Mouse (Mus musculus) CD8-positive naive resting alpha-beta T cell, adult 2 months (primary cell): ENCODE measurements around the gene Gcc2.
"Not testable (repeated sequence)": the region's sequence is repeated elsewhere in the genome, so short reads cannot be mapped to it uniquely, and the experiment has no call there.

Source experiments
- DNase-seq, 2 experiments: peaks; one replicate each; pipeline ENCODE4 v3.0.0; 2022; ENCODE audit warnings: low read depth in 2 of 2, low spot score in 2 of 2

Gcc2 gene

DNA sequence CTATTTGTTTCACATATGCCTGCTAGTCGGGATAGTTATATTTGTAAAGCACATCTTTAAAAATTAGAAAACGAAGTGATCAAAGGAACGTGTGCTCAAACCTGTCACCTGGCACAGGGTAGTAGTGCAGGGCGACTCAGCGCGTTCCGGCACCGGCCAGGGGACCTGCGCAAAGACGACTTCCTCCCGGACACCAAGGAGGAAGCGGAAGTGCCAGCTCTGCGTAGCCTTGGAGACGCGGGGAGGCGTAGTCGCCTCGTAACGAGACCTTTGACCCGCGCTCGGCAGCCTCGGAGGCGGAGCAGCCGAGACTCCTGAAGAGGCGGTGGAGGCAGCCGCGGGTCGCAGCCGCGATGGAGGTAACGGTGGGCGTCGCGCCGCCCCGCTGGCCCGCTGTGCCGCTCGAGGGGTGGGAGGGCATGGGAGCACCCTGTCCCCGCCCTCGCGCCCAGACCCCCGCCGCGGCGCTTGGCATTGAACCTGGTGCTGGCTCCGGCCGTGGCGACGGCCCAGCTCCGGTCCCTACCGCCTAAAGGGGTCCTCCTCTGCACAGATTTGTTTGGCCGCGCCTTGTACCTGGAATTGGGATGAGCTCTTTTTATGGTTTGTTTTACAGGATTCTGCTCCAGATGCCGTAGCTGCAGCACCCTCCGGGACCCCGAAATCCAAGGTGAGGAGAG, at the start of gene Gcc2:
Gene Gcc2, plus strand, starts transcription at position 285 of the 680 bp plus-strand sequence.
- DNase-seq: peak; percentile 89

DNA sequence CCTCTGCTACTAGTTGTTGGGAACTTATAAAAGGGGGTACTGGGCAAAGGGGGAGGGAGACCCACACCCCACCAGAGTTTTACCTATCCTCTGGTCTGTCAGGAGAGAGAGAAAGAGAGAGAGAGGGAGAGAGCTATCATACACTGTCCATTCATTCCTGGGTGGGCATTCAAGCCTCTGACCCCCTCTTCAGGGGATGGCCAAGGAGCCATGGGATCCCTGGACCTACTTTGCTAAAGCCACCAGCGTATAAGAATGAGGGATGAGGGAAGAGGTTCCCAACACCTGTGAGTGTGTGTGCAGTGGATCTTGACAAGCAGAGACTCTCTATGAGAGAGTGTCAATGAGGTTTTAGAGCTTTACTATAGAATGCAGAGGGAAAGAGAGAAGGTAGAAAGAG, 49.3 kb upstream of the Gcc2 start:
- no peak for DNase-seq

- DNase-seq: no peak
Measured at GRCm38 (mm10) chr10:58206639-58207404, 48.5 kb upstream of the Gcc2 start.

DNA sequence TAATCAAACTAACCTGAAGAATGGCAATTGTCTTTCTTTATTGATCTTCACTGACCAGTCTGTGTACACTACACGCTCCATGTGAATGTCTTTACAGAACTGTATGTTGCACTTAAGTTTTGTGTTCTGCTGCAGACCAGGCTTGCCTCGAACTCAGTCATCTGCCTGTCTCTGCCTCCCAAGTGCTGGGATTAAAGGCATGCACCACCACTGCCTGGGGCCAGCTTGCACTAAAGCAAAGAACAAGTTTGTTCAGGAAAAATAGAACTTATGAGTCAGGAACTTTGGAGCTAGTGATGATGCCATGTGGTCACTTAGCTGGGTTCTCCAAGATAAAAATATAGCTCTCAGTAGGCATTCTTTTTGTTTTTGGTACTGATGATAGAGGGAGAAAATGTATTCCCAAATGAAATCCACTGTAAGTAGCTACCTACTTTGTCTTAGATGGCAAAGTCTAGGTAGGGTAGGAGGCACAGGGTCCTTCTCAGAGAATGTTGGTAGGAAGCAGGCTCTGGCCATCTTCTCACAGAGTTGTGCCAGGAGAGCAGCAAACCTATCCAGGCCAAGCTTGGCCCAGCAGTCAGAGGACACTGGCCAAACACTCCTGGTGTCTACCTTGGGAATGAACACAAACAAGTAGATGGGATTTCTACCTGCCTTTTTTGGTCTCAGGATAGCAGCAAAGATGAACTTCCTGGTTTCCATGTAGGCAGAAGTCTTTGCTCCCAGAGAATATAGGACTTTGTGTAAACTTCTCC, 45.4 kb upstream of the Gcc2 start:
- DNase-seq: no peak

DNA sequence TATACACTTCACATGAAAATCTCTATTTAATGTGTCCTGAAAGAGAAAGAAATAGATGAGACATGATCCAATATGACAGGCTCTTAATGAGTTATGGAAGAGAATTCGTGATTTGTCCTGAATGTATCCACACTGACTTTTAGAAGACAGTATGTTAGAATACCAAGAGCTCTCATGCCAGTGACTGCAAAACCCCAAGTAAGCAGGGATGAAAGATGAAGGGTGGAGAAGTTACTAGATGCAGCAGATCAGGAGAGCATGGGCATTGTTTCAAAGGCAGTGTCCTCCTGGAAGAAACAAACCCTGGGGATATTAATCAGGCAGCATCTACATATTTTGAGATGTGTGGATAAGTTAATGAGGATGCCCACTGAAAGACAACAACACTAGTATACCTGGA, 44.8 kb upstream of the Gcc2 start:
- no peak for DNase-seq

GRCm38 (mm10) chr10:58211213-58211612, 44.1 kb upstream of the Gcc2 start:
- no peak for DNase-seq

DNA sequence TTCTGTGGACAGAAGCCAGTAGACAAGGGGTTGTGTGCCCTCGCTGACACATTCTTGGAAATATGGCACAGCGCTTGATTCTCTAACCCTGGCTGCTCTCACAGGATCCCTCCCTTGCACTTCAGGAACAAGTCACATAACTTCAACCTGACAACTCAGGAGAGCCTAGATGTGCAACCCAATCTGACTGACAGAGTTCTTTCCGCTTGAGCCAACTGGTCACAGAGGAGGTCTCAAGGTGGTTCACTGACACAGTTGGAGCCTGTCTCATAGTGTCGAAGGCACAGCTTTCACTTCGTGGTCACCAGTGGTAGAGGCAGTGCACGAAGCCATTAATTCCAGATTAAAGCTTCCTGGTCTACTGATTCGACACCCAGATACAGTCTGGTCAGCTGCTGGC, 43.1 kb upstream of the Gcc2 start:
- no peak for DNase-seq

GRCm38 (mm10) chr10:58214497-58214896, 40.8 kb upstream of the Gcc2 start:
- no peak for DNase-seq

GRCm38 (mm10) chr10:58214934-58215333, 40.4 kb upstream of the Gcc2 start:
- no peak for DNase-seq

DNA sequence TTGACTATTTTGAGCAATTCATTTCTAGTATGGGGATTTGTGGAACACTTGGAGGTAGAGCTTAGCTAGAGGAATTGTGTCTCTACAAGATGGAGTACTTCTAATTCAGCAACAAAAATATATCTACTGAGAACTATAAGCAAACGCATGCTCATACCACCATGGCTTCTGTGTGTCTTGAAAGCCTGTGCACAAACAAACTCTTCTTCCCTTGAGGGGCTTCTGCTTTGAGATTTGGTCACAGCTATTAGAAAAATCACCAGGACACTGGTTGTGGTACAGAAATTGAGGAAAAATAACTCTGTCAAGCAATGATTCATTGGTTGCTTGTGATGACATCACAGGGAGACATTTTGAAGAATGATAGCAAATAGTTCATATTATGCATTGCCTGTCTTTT, 39.9 kb upstream of the Gcc2 start:
- no peak for DNase-seq

DNA sequence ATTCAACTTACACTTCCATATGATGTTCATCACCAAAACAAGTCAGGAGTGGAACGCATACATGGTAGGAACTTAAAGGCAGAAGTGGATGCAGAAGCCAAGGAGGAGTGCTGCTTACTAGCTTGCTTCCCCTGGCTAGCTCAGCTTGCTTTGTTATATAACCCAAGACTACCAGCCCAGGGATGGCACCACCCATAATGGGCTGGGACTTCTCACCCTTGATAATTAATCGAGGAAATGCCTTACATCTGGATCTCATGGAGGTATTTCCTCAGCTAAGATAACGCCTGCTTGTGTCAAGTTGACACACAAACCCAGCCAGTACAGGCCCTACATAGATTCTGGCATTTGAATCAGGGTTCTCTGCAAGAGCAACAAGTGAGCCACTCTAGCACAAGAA, 37.9 kb upstream of the Gcc2 start:
- DNase-seq: no peak

DNA sequence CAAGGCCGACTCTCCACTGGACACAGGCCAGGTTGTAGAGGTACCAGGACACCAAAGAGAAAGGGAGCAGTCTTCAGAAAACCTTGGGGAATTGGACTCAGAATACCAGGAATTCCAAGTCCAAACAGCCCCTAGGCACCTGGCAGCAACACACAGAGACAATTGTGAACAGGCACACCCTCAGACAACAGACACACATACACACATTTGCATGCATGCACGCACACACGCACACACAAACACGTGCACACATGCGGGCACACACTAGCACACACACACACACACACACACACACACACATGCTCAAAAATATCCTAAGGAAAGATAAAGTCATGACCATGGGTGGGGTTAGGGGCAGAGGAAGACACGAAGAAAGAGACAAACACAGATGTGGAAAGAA, 34.6 kb upstream of the Gcc2 start:
- no peak for DNase-seq

- DNase-seq: not testable (repeated sequence)
Measured at GRCm38 (mm10) chr10:58221571-58221970, 33.7 kb upstream of the Gcc2 start.

GRCm38 (mm10) chr10:58223161-58223560, 32.1 kb upstream of the Gcc2 start:
- not testable (repeated sequence) for DNase-seq

- peak in 1 of 2 experiments; percentile 68 for DNase-seq
Measured at GRCm38 (mm10) chr10:58223972-58224805, 31.1 kb upstream of the Gcc2 start.

DNA sequence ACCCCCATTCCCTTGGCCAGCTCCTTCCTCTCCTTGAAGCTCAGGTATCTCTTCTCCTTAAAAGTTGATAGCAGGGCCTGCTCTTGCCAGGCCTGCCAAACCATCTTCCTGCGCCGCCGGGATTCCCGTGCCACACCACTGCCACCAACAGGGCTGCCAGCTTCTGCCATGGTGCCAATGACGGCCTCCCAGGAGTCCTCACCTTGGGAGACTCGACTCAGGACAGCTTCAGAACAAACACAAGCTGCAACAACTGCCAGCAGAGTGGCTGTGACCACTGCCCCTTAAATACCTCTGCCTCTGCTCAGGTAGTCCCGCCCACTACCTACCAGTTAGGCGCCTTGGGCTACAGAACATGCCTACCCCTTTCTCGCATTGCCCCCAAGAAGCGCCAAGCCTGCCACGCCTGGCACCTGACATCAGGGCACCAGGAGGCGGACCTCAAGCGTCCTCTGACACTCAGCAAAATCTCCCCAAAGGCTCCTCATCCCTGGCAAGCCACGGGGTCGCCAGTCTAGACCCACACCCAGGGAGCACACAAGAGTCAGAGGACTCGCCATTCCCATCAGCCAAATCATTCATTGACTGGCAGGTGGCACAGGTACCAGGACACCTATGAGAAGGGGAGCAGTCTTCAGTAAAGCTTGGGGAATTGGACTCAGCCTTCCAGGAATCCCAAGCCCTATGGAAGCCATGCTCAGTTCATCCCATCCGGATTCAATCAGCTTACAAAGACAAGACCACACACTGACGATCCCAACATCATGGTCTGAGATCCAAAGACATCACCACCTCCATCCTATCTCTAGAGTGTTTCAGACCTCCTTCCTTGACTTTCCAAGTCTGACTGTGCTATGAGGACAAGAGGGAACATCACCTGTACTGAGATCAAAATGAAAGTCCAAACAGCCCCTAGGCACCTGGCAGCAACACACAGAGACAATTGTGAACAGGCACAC, 30.2 kb upstream of the Gcc2 start, which contains the start of gene AW822073:
Gene AW822073, minus strand, starts transcription at position 104 of the 959 bp plus-strand sequence.
- not testable (repeated sequence) for DNase-seq

DNA sequence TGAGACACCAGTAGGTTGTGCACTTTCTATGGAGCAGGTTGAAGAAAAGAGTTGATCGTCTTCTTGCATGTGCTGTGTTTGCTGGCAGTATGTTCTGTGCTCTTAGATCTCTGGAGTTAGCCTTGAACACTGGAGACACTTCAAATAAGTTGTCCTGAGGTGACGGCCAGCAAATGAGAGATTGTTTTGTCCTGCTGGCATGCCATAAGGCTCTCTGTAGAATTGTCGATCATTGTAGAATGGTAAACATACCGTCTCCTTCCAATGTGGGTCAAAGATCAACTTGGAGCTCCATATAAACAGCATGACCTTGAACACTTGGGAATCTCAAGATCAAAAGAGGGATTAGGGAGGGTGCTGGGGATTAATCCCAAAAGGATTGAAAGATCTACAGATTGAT, 28.9 kb upstream of the Gcc2 start:
- not testable (repeated sequence) for DNase-seq

DNA sequence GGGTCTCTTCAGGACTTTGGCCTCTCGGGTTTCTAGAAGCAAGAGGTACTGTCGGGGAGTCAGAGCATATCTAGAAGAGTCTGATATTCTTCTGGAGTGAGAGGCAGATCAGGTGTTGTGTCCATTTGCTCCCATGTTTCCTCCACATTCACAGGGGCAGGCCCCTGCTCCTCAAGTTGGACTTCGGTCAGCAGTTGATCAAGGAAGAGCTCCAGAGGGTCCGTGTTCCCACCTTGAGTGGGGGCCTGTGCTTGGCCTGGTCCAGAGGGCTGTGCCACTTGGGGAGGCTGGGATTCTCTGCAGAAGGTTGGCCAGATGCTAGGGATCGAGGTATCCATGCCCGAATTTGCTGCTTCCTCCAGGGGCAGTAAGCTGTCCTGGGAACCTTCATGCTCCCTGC, 27.5 kb upstream of the Gcc2 start:
- DNase-seq: not testable (repeated sequence)

DNA sequence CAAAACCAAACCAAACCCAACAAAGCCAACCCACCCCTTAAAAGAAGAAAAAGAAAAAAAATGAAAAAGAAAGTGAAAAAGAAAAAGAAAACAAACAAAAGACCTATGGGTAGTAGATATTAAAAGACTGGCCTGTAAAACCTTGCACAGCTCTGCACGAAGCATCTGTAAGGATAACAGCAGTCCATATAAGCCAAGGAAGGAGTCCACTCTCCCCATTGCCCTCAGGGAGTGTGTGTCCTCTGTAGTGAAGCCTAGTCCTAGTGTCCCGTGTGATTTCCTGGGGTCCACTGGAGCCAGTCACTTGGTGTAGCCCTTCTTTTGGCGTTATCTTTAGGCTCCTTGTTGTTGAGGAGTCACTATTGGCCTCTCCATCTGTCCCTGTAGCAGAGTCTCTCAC, 25.3 kb upstream of the Gcc2 start:
- DNase-seq: not testable (repeated sequence)

GRCm38 (mm10) chr10:58231088-58231487, 24.2 kb upstream of the Gcc2 start:
- not testable (repeated sequence) for DNase-seq
